ENCODE assay signal across 21 mouse cellular contexts in genomic region chr3:65521391-65521790, GRCm38 (mm10). TPM values are rescaled to one million over a fixed set of nuclear protein-coding genes. Genes with fewer than 3 reads are reported as not detected.
DNase-seq lines count a peak whose midpoint lies in the region; ATAC-seq lines count a peak whose summit lies in the region.
"Had no signal": no experiment of that assay in that cellular context is flagged by ENCODE, and none has a peak within 500 bp of the region (broad histone marks: within the 10 kb centered on the region; RNA-seq: fewer than 3 reads in every experiment).

No protein-coding gene starts in this region.

- H3K27ac ChIP-seq in embryonic facial prominence, embryonic 11.5 days (replicated peaks; ENCODE audit: low read depth, low read length) = no peak overlapping the region
- no peak overlapping the region for H3K27ac ChIP-seq in embryonic facial prominence, embryonic 10.5 days (replicated peaks)
- H3K27ac ChIP-seq: embryonic facial prominence, embryonic 13.5 days; embryonic facial prominence, embryonic 15.5 days; forebrain, embryonic 10.5 days; forebrain, embryonic 12.5 days had no signal

- no peak overlapping the region for H3K4me3 ChIP-seq in embryonic facial prominence, embryonic 11.5 days (ENCODE audit: low read depth, low read length)
- no peak overlapping the region for H3K4me3 ChIP-seq in embryonic facial prominence, embryonic 10.5 days
- H3K4me3 ChIP-seq: embryonic facial prominence, embryonic 13.5 days; embryonic facial prominence, embryonic 15.5 days; erythroblast, embryonic 14.5 days; forebrain, embryonic 10.5 days; forebrain, embryonic 12.5 days had no signal

- peak; percentile 30 for DNase-seq in embryo, embryonic 10 days (ENCODE audit: low spot score)
- no peak for DNase-seq in embryo, embryonic 10.5 days (ENCODE audit: low spot score)
- peak; percentile 76 for DNase-seq in embryonic facial prominence, embryonic 11.5 days (ENCODE audit: low spot score)
- no peak for DNase-seq in embryonic facial prominence, embryonic 10.5 days (ENCODE audit: low spot score)
- DNase-seq in 3T3-L1 (ENCODE audit: low read depth, low spot score) = peak; percentile 40
- DNase-seq: adrenal gland, adult 2 months; adrenal gland, postnatal 10 days; adrenal gland, postnatal 25 days; cerebellum, adult 11 months; cerebellum, adult 18-20 months; cerebellum, adult 8-10 months; cerebellum, adult 9-11 months; cerebellum, postnatal 14 days; cerebellum, postnatal 36 days had no signal

- no peak overlapping the region for H3K4me2 ChIP-seq in embryonic facial prominence, embryonic 11.5 days (ENCODE audit: low read depth, low read length)
- H3K4me2 ChIP-seq: embryonic facial prominence, embryonic 13.5 days; embryonic facial prominence, embryonic 15.5 days; forebrain, embryonic 12.5 days had no signal

- H3K4me1 ChIP-seq in embryonic facial prominence, embryonic 11.5 days (ENCODE audit: control insufficient read depth, insufficient read depth, low read length) = no peaks in the 10 kb centered on the region
- peaks cover 19% of the 10 kb centered on the region for H3K4me1 ChIP-seq in embryonic facial prominence, embryonic 10.5 days

- no peaks in the 10 kb centered on the region for H3K27me3 ChIP-seq in embryonic facial prominence, embryonic 11.5 days (ENCODE audit: control insufficient read depth, insufficient read depth, low read length)
- H3K27me3 ChIP-seq in embryonic facial prominence, embryonic 10.5 days (replicated peaks; ENCODE audit: low read depth, poor library complexity, severe bottlenecking) = peaks cover 3% of the 10 kb centered on the region; the same call in 1 of the 2 replicates
- H3K27me3 ChIP-seq: embryonic facial prominence, embryonic 15.5 days had no signal

- H3K9me3 ChIP-seq in embryonic facial prominence, embryonic 11.5 days (replicated peaks; ENCODE audit: control insufficient read depth, low read length) = no peaks in the 10 kb centered on the region
- H3K9me3 ChIP-seq in embryonic facial prominence, embryonic 10.5 days = no peaks in the 10 kb centered on the region
- H3K9me3 ChIP-seq: embryonic facial prominence, embryonic 13.5 days; embryonic facial prominence, embryonic 15.5 days; forebrain, embryonic 10.5 days; forebrain, embryonic 12.5 days had no signal

- ATAC-seq in embryonic facial prominence, embryonic 11.5 days (replicated peaks; ENCODE audit: insufficient number of reproducible peaks, low FRiP score, low TSS enrichment, low read depth) = no peak
- ATAC-seq: forebrain, embryonic 14.5 days; forebrain, embryonic 16.5 days had no signal

- no peaks in the 10 kb centered on the region for H3K36me3 ChIP-seq in embryonic facial prominence, embryonic 11.5 days (replicated peaks; ENCODE audit: control insufficient read depth, insufficient read depth, low read depth, low read length)
- H3K36me3 ChIP-seq in embryonic facial prominence, embryonic 10.5 days (replicated peaks) = no peaks in the 10 kb centered on the region
- H3K36me3 ChIP-seq: embryonic facial prominence, embryonic 13.5 days; embryonic facial prominence, embryonic 15.5 days; forebrain, embryonic 10.5 days; forebrain, embryonic 12.5 days had no signal

- H3K9ac ChIP-seq in embryonic facial prominence, embryonic 11.5 days (replicated peaks; ENCODE audit: low read length) = no peak overlapping the region
- H3K9ac ChIP-seq: embryonic facial prominence, embryonic 13.5 days; embryonic facial prominence, embryonic 15.5 days; forebrain, embryonic 12.5 days had no signal

- 33% methylated on average over 1 of the region's 1 CpGs for WGBS in embryonic facial prominence, embryonic 11.5 days
- WGBS in embryonic facial prominence, embryonic 10.5 days = 29% methylated on average over 1 of the region's 1 CpGs

RNA-seq across cellular contexts. Expression of gene Tiparp, which starts 6.8 kb away (rescaled TPM):
- 37.9 and 39.7 TPM in 2 replicates for polyA plus RNA-seq in embryonic facial prominence, embryonic 11.5 days (2014; fragmentation: Nextera tagmentation; extraction: Ambion mirVana)
- 47.5 and 48.7 TPM in 2 replicates for polyA plus RNA-seq in embryonic facial prominence, embryonic 10.5 days (2016; fragmentation: Nextera tagmentation; extraction: Ambion mirVana)

Comparison
In these comparisons a context has a peak if more than half of its experiments do, and no peak if none do; other contexts are left out.
1. DNase-seq: peak in embryo, embryonic 10 days (single experiment), embryonic facial prominence, embryonic 11.5 days (single experiment) and 3T3-L1 (single experiment); none in embryo, embryonic 10.5 days (single experiment) and embryonic facial prominence, embryonic 10.5 days (single experiment).